32 mouse cellular contexts compared by ENCODE assay signal in the genomic region with DNA sequence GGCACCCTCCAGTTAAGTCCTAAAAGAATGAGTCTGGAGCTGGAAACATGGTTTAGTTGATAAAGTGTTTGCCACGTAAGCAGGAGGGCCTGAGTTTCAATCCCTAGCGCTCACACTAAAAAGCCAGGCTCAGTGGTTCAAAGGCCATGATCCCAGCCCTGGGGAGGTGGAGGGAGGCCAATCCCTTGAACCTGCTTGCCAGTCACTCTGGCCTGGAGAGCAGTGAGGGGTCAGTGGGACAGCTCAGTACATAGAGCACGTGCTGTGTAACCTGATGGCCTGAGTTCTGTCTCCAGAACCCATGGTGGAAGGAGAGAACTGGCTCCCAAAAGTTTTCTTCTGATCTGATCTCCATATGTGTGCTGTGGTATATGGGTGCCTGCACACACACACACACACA. TPM values are rescaled to one million over a fixed set of nuclear protein-coding genes. Genes with fewer than 3 reads are reported as not detected.
A peak's percentile ranks its signal among the peaks of the same experiment; 100 is the strongest.
DNase-seq lines count a peak whose midpoint lies in the region; ATAC-seq and TF ChIP-seq lines count a peak whose summit lies in the region.
"Had no signal": no experiment of that assay in that cellular context is flagged by ENCODE, and none has a peak within 500 bp of the region (broad histone marks: within the 10 kb centered on the region; RNA-seq: fewer than 3 reads in every experiment).

No protein-coding gene starts in this region.

- no peak for ATAC-seq in kidney, embryonic 16.5 days (ENCODE audit: low FRiP score, low TSS enrichment)
- ATAC-seq in liver, embryonic 16.5 days (ENCODE audit: low read depth), result peak; percentile 59; the same call in 1 of the 2 replicates
- ATAC-seq: activated CD4-positive, CD25-positive, alpha-beta regulatory T cell, adult 4 months; forebrain, embryonic 14.5 days; intestine, embryonic 16.5 days had no signal

- WGBS in kidney, embryonic 16.5 days, result 81% methylated on average over 3 of the region's 3 CpGs
- 49% methylated on average over 3 of the region's 3 CpGs for WGBS in liver, embryonic 16.5 days (ENCODE audit: insufficient replicate concordance)

- H3K9ac ChIP-seq in kidney, embryonic 16.5 days (replicated peaks; ENCODE audit: low read length), result no peak overlapping the region
- H3K9ac ChIP-seq in ES-E14 (ENCODE audit: insufficient read depth, low read depth, low read length, poor library complexity, severe bottlenecking), result no peak overlapping the region
- H3K9ac ChIP-seq in liver, embryonic 16.5 days (ENCODE audit: low read depth, low read length), result no peak overlapping the region
- H3K9ac ChIP-seq: embryonic facial prominence, embryonic 12.5 days; heart, embryonic 12.5 days; hindbrain, embryonic 13.5 days; liver, embryonic 13.5 days; lung, embryonic 14.5 days; stomach, embryonic 15.5 days had no signal

- H3K9me3 ChIP-seq in kidney, embryonic 16.5 days (ENCODE audit: low read length), result no peaks in the 10 kb centered on the region
- no peaks in the 10 kb centered on the region; the same call in 1 of the 2 replicates for H3K9me3 ChIP-seq in ES-E14 (ENCODE audit: control insufficient read depth, insufficient read depth, low read depth, low read length)
- H3K9me3 ChIP-seq in liver, embryonic 16.5 days (replicated peaks; ENCODE audit: control insufficient read depth, low read length), result no peaks in the 10 kb centered on the region
- H3K9me3 ChIP-seq: embryonic facial prominence, embryonic 12.5 days; heart, embryonic 12.5 days; hindbrain, embryonic 13.5 days; liver, embryonic 13.5 days; stomach, embryonic 15.5 days had no signal

- peak; percentile 13 for DNase-seq in adrenal gland, postnatal 25 days
- no peak for DNase-seq in adrenal gland, adult 8-10 months
- peak; percentile 52 for DNase-seq in kidney, adult 9 months
- DNase-seq in ES-E14 (ENCODE audit: low read depth, low spot score), result no peak
- no peak for DNase-seq in frontal cortex, postnatal 10 days (ENCODE audit: low spot score in 2 of 2)
- DNase-seq: cerebellum, adult 11-12 months; cerebellum, adult 9-11 months; embryo, embryonic 11 days; gastrocnemius, postnatal 36 days; heart, adult 18-20 months; heart, postnatal 4 days; layer of hippocampus, adult 9-11 months; liver, embryonic 13.5 days; lung, embryonic 14.5 days; lung, postnatal 14 days; midbrain, embryonic 14.5 days; right cerebral cortex, postnatal 25 days had no signal

- H3K36me3 ChIP-seq in kidney, embryonic 16.5 days (ENCODE audit: insufficient read depth, low read length), result no peaks in the 10 kb centered on the region
- no peaks in the 10 kb centered on the region for H3K36me3 ChIP-seq in ES-E14 (ENCODE audit: control insufficient read depth, insufficient read depth, low read length, poor library complexity, severe bottlenecking)
- no peaks in the 10 kb centered on the region for H3K36me3 ChIP-seq in liver, embryonic 16.5 days (ENCODE audit: control insufficient read depth, insufficient read depth)
- H3K36me3 ChIP-seq: embryonic facial prominence, embryonic 12.5 days; heart, embryonic 12.5 days; hindbrain, embryonic 13.5 days; liver, embryonic 13.5 days; stomach, embryonic 15.5 days had no signal

- no peak overlapping the region for H3K27ac ChIP-seq in kidney, embryonic 16.5 days (ENCODE audit: low read length)
- H3K27ac ChIP-seq in ES-E14 (ENCODE audit: insufficient read depth, low read depth, low read length, poor library complexity, severe bottlenecking), result 0 out of 2 replicates have a peak overlapping the region, but pooled peaks have one; percentile 31
- H3K27ac ChIP-seq in liver, embryonic 16.5 days (ENCODE audit: low read length), result no peak overlapping the region
- H3K27ac ChIP-seq: embryonic facial prominence, embryonic 12.5 days; hindbrain, embryonic 13.5 days; liver, embryonic 13.5 days; stomach, embryonic 15.5 days had no signal

- no peak overlapping the region for H3K4me3 ChIP-seq in kidney, embryonic 16.5 days (ENCODE audit: low read length)
- H3K4me3 ChIP-seq in ES-E14 (ENCODE audit: insufficient read depth in 1 of 2, low read depth in 1 of 2, low read length in 2 of 2, poor library complexity in 1 of 2, severe bottlenecking in 1 of 2), result no peak overlapping the region
- H3K4me3 ChIP-seq in liver, embryonic 16.5 days (ENCODE audit: low read depth, low read length), result no peak overlapping the region
- H3K4me3 ChIP-seq: embryonic facial prominence, embryonic 12.5 days; heart, embryonic 12.5 days; hindbrain, embryonic 13.5 days; liver, embryonic 13.5 days; stomach, embryonic 15.5 days had no signal

- in situ Hi-C loops in ES-E14 (cut with MboI; ENCODE audit: low sequenced_read_pairs in 2 of 2, unreplicated experiment in 2 of 2), result no loop called here

- peaks cover 9% of the 10 kb centered on the region for H3K4me1 ChIP-seq in kidney, embryonic 16.5 days (ENCODE audit: insufficient read depth, low read length)
- H3K4me1 ChIP-seq in ES-E14 (ENCODE audit: control insufficient read depth in 2 of 2, insufficient read depth in 2 of 2, low read length in 2 of 2, poor library complexity in 1 of 2), result peaks cover 0 to 4% of the 10 kb centered on the region in 2 experiments; a peak in 1 of 4 replicates
- H3K4me1 ChIP-seq in liver, embryonic 16.5 days (ENCODE audit: control insufficient read depth, low read depth, low read length), result no peaks in the 10 kb centered on the region
- H3K4me1 ChIP-seq: embryonic facial prominence, embryonic 12.5 days; heart, embryonic 12.5 days; hindbrain, embryonic 13.5 days; liver, embryonic 13.5 days had no signal

- no peaks in the 10 kb centered on the region for H3K27me3 ChIP-seq in kidney, embryonic 16.5 days (ENCODE audit: insufficient read depth, low read length)
- no peaks in the 10 kb centered on the region for H3K27me3 ChIP-seq in liver, embryonic 16.5 days (ENCODE audit: control insufficient read depth, insufficient read depth, low read depth, low read length)
- H3K27me3 ChIP-seq: embryonic facial prominence, embryonic 12.5 days; heart, embryonic 12.5 days; hindbrain, embryonic 13.5 days; stomach, embryonic 15.5 days had no signal

- H3K4me2 ChIP-seq in kidney, embryonic 16.5 days (replicated peaks; ENCODE audit: low read depth, low read length), result no peak overlapping the region
- no peak overlapping the region for H3K4me2 ChIP-seq in liver, embryonic 16.5 days (ENCODE audit: low read depth, low read length)
- H3K4me2 ChIP-seq: embryonic facial prominence, embryonic 12.5 days; heart, embryonic 12.5 days; hindbrain, embryonic 13.5 days; liver, embryonic 13.5 days; lung, embryonic 14.5 days; stomach, embryonic 15.5 days had no signal

TF ChIP-seq in ES-E14, 5 proteins besides CTCF, POLR2A, EP300 and RAD21:
- TF ChIP-seq MAFK (IDR thresholded peaks at IDR 0.05; ENCODE audit: insufficient read depth, low read depth, low read length) (no peak), CHD2 (IDR thresholded peaks at IDR 0.05; ENCODE audit: low read depth, low read length) (no peak), HCFC1 (IDR thresholded peaks at IDR 0.05; ENCODE audit: borderline replicate concordance, insufficient read depth, low read length) (no peak), ZC3H11A (IDR thresholded peaks at IDR 0.05; ENCODE audit: borderline replicate concordance, low read depth, low read length) (no peak), ZNF384 (IDR thresholded peaks at IDR 0.05; ENCODE audit: low read depth, low read length) (no peak)

RNA-seq across cellular contexts. Expression of gene Hcar2, which starts 30.5 kb away (rescaled TPM):
- 0.48 and 1.4 TPM in 2 replicates for total RNA-seq in adrenal gland, postnatal 25 days (2021)
- total RNA-seq in adrenal gland, adult 8-10 months (2022), result 1 to 10 TPM; 1.3 to 2.6 (median 1.5) TPM
- not detected in 2 replicates for polyA plus RNA-seq in kidney, embryonic 16.5 days (2015; fragmentation: Nextera tagmentation; extraction: Ambion mirVana)
- not detected in 2 replicates for total RNA-seq in ES-E14 (2012; rRNA removed)
- polyA plus RNA-seq in liver, embryonic 16.5 days (2015; fragmentation: Nextera tagmentation; extraction: Ambion mirVana), result 0.28 and 0.45 TPM in 2 replicates
- total RNA-seq: gastrocnemius, adult 18-20 months; heart, postnatal 4 days; left cerebral cortex, postnatal 10 days had no signal
- polyA plus RNA-seq: activated CD4-positive, CD25-positive, alpha-beta regulatory T cell, adult 4 months; forebrain, embryonic 14.5 days; heart, embryonic 12.5 days; heart, postnatal 0 days; hindbrain, embryonic 13.5 days; limb, embryonic 11.5 days; lung, embryonic 14.5 days; neural tube, embryonic 14.5 days had no signal

RNA-seq across cellular contexts. Expression of gene Hcar1, which starts 45.0 kb away (rescaled TPM):
- 3.7 and 5.3 TPM in 2 replicates for total RNA-seq in adrenal gland, postnatal 25 days (2021)
- 1 to 10 TPM; 3.4 to 8.4 (median 7.0) TPM for total RNA-seq in adrenal gland, adult 8-10 months (2022)
- polyA plus RNA-seq in kidney, embryonic 16.5 days (2015; fragmentation: Nextera tagmentation; extraction: Ambion mirVana), result 3.0 and 3.2 TPM in 2 replicates
- total RNA-seq in ES-E14 (2012; rRNA removed), result not detected in 2 replicates
- 0.08 and 0.15 TPM in 2 replicates for polyA plus RNA-seq in liver, embryonic 16.5 days (2015; fragmentation: Nextera tagmentation; extraction: Ambion mirVana)
- total RNA-seq: monocyte, adult 5-6 weeks had no signal
- polyA plus RNA-seq: activated CD4-positive, CD25-positive, alpha-beta regulatory T cell, adult 4 months had no signal

Comparison
In these comparisons a context has a peak if more than half of its experiments do, and no peak if none do; other contexts are left out.
1. DNase-seq: peak in adrenal gland, postnatal 25 days (single experiment) and kidney, adult 9 months (single experiment); none in adrenal gland, adult 8-10 months (single experiment), ES-E14 (single experiment) and frontal cortex, postnatal 10 days (0 of 2).